Mouse (Mus musculus): Measurements from ENCODE around the gene 1700019D03Rik.
"Not testable (repeated sequence)": the region's sequence is repeated elsewhere in the genome, so short reads cannot be mapped to it uniquely, and the experiment has no call there.

- TF ChIP-seq CTCF, EP300 (IDR thresholded peaks at IDR 0.05; ENCODE audit: low read depth): not testable (repeated sequence)
Observed at GRCm38 (mm10) chr1:52924482-52924881, 95.5 kb downstream of the 1700019D03Rik start.

Measured in liver, postnatal 0 days (tissue).